Comparison of ENCODE assay signal across 10 mouse cellular contexts in the genomic region with DNA sequence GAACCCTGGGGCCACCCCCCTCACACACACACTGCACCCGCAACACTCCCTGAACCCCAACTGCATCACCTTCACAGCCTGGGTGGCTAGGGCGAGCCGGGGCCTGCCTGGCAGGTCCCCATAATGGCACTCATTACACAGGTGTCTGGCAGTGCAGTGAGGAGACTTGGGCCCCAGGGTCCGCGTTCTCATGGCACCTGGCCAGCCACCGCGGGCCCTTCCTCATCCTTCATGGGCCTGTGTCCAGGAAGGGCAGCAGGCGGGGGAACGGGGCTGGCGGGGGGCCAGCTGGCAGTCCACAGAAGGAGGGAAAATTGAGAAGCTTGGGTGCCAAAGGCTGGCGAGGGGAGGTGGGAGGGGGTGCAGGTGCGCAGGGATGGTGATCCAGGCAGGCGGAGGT.
DNase-seq lines count a peak whose midpoint lies in the region; ATAC-seq and TF ChIP-seq lines count a peak whose summit lies in the region.
"Had no signal": no experiment of that assay in that cellular context is flagged by ENCODE, and none has a peak within 500 bp of the region (broad histone marks: within the 10 kb centered on the region; RNA-seq: fewer than 3 reads in every experiment).

No protein-coding gene starts in this region.

- WGBS in hindbrain, postnatal 0 days: 27% methylated on average over 13 of the region's 13 CpGs
- WGBS in stomach, embryonic 14.5 days: 57% methylated on average over 12 of the region's 13 CpGs

- H3K4me3 ChIP-seq in hindbrain, postnatal 0 days (ENCODE audit: low read length): no peak overlapping the region
- no peak overlapping the region for H3K4me3 ChIP-seq in stomach, embryonic 14.5 days (ENCODE audit: low read depth, low read length)
- H3K4me3 ChIP-seq: limb, embryonic 12.5 days had no signal

- DNase-seq in heart, postnatal 4 days: peak; percentile 65
- DNase-seq in heart, postnatal 10 days: no peak
- DNase-seq in ovary, postnatal 36 days (ENCODE audit: low spot score): peak; percentile 57
- DNase-seq in ovary, adult 18-20 months (ENCODE audit: low spot score): no peak
- peak; percentile 67 for DNase-seq in hindbrain, postnatal 0 days (ENCODE audit: low spot score)
- DNase-seq in c-Kit-positive CD71-positive TER-119-positive erythroid progenitor cells, embryonic 14.5 days (ENCODE audit: low spot score): no peak
- DNase-seq in frontal cortex, postnatal 14 days (ENCODE audit: low spot score in 2 of 2): no peak

- no peaks in the 10 kb centered on the region for H3K36me3 ChIP-seq in hindbrain, postnatal 0 days (ENCODE audit: insufficient read depth, low read length)
- H3K36me3 ChIP-seq in stomach, embryonic 14.5 days (ENCODE audit: control insufficient read depth, insufficient read depth, low read length): no peaks in the 10 kb centered on the region
- H3K36me3 ChIP-seq: limb, embryonic 12.5 days had no signal

- no peak overlapping the region for H3K9ac ChIP-seq in hindbrain, postnatal 0 days (replicated peaks; ENCODE audit: low read length)
- H3K9ac ChIP-seq in stomach, embryonic 14.5 days (replicated peaks; ENCODE audit: low read depth, low read length): no peak overlapping the region
- H3K9ac ChIP-seq: limb, embryonic 12.5 days had no signal

- intact Hi-C loops in heart, postnatal 10 days (cut with DNase I): no loop called here

- no peak overlapping the region for H3K4me2 ChIP-seq in hindbrain, postnatal 0 days (ENCODE audit: low read depth, low read length)
- no peak overlapping the region for H3K4me2 ChIP-seq in stomach, embryonic 14.5 days (replicated peaks; ENCODE audit: low read depth, low read length)
- H3K4me2 ChIP-seq: heart, embryonic 11.5 days; limb, embryonic 12.5 days had no signal

- TF ChIP-seq CTCF in hindbrain, postnatal 0 days (IDR thresholded peaks at IDR 0.05; ENCODE audit: low read depth): no peak

- no peaks in the 10 kb centered on the region for H3K4me1 ChIP-seq in hindbrain, postnatal 0 days (ENCODE audit: insufficient read depth, low read length)
- peaks cover 14% of the 10 kb centered on the region; the same call in 1 of the 2 replicates for H3K4me1 ChIP-seq in stomach, embryonic 14.5 days (ENCODE audit: control insufficient read depth, insufficient read depth, low read length)

- ATAC-seq in hindbrain, postnatal 0 days: no peak
- peak; percentile 6; the same call in 1 of the 2 replicates for ATAC-seq in stomach, embryonic 14.5 days (ENCODE audit: insufficient number of reproducible peaks, insufficient read depth, low FRiP score, low read depth)

- no peaks in the 10 kb centered on the region for H3K27me3 ChIP-seq in hindbrain, postnatal 0 days (ENCODE audit: insufficient read depth, low read length)
- no peaks in the 10 kb centered on the region for H3K27me3 ChIP-seq in stomach, embryonic 14.5 days (ENCODE audit: control insufficient read depth, insufficient read depth, low read length)
- H3K27me3 ChIP-seq: limb, embryonic 12.5 days had no signal

- H3K27ac ChIP-seq in hindbrain, postnatal 0 days: no peak overlapping the region
- H3K27ac ChIP-seq in stomach, embryonic 14.5 days (ENCODE audit: low read length): no peak overlapping the region; the same call in 1 of the 2 replicates
- H3K27ac ChIP-seq: limb, embryonic 12.5 days had no signal

- no peaks in the 10 kb centered on the region for H3K9me3 ChIP-seq in hindbrain, postnatal 0 days (ENCODE audit: low read length)
- no peaks in the 10 kb centered on the region for H3K9me3 ChIP-seq in stomach, embryonic 14.5 days (ENCODE audit: control insufficient read depth, low read depth, low read length)
- H3K9me3 ChIP-seq: limb, embryonic 12.5 days had no signal

Comparison
In these comparisons a context has a peak if more than half of its experiments do, and no peak if none do; other contexts are left out.
1. DNase-seq: peak in heart, postnatal 4 days (single experiment), ovary, postnatal 36 days (single experiment) and hindbrain, postnatal 0 days (single experiment); none in heart, postnatal 10 days (0 of 2), ovary, adult 18-20 months (single experiment), c-Kit-positive CD71-positive TER-119-positive erythroid progenitor cells, embryonic 14.5 days (single experiment) and frontal cortex, postnatal 14 days (0 of 2).